Mouse (Mus musculus): ENCODE measurements around the gene Marveld1.

- TF ChIP-seq CTCF (IDR thresholded peaks at IDR 0.05; ENCODE audit: extremely low read depth, insufficient read depth, insufficient read length, insufficient replicate concordance): no peak
- TF ChIP-seq POLR2A (IDR thresholded peaks at IDR 0.05; ENCODE audit: low read depth, low read length): no peak
Measured at GRCm38 (mm10) chr19:42129509-42130293, 17.5 kb upstream of the Marveld1 start.
